Mouse (Mus musculus) testis, postnatal 10 days (tissue): Measurements from ENCODE around the gene Cnot6.
A peak's percentile ranks its signal among the peaks of the same experiment; 100 is the strongest.

Experiments
- DNase-seq: peaks from one replicate; pipeline ENCODE4 v3.0.0; 2021; ENCODE audit warnings: low spot score

The Cnot6 gene

GRCm38 (mm10) chr11:49713336-49714334, 1.1 kb upstream of the Cnot6 start:
- DNase-seq = no peak

GRCm38 (mm10) chr11:49711981-49712554, 455 bp downstream of the Cnot6 start:
- peak; percentile 70 for DNase-seq

- DNase-seq = no peak
Measured at GRCm38 (mm10) chr11:49710664-49711063, 1.9 kb downstream of the Cnot6 start.

GRCm38 (mm10) chr11:49707834-49708233, 4.7 kb downstream of the Cnot6 start:
- DNase-seq = no peak

GRCm38 (mm10) chr11:49704804-49705203, 7.7 kb downstream of the Cnot6 start:
- DNase-seq = no peak

GRCm38 (mm10) chr11:49702014-49702413, 10.5 kb downstream of the Cnot6 start:
- DNase-seq = no peak

- DNase-seq = no peak
Measured at GRCm38 (mm10) chr11:49699079-49699478, 13.4 kb downstream of the Cnot6 start.

GRCm38 (mm10) chr11:49697779-49698178, 14.7 kb downstream of the Cnot6 start:
- DNase-seq = no peak

GRCm38 (mm10) chr11:49696472-49696871, 16.1 kb downstream of the Cnot6 start:
- no peak for DNase-seq

GRCm38 (mm10) chr11:49695695-49696094, 16.8 kb downstream of the Cnot6 start:
- no peak for DNase-seq

- no peak for DNase-seq
Measured at GRCm38 (mm10) chr11:49695013-49695412, 17.5 kb downstream of the Cnot6 start.

- no peak for DNase-seq
Measured at GRCm38 (mm10) chr11:49684237-49684973, 28.1 kb downstream of the Cnot6 start.

GRCm38 (mm10) chr11:49673433-49673832, 39.1 kb downstream of the Cnot6 start:
- DNase-seq = no peak

- DNase-seq = no peak
Measured at GRCm38 (mm10) chr11:49665462-49665861, 47.1 kb downstream of the Cnot6 start.

GRCm38 (mm10) chr11:49664262-49665140, 48.0 kb downstream of the Cnot6 start:
- no peak for DNase-seq

- no peak for DNase-seq
Measured at GRCm38 (mm10) chr11:49663310-49663709, 49.2 kb downstream of the Cnot6 start, which contains the start of gene Scgb3a1. Gene Scgb3a1 (plus strand): TSS chr11:49663610.

- no peak for DNase-seq
Measured at GRCm38 (mm10) chr11:49662292-49662780, 50.2 kb downstream of the Cnot6 start.

- no peak for DNase-seq
Measured at GRCm38 (mm10) chr11:49659470-49659799, 53.1 kb downstream of the Cnot6 start.

GRCm38 (mm10) chr11:49658791-49659469, 53.6 kb downstream of the Cnot6 start:
- no peak for DNase-seq

GRCm38 (mm10) chr11:49658065-49658464, 54.5 kb downstream of the Cnot6 start:
- peak; percentile 40 for DNase-seq

GRCm38 (mm10) chr11:49655501-49655900, 57.0 kb downstream of the Cnot6 start:
- DNase-seq = peak; percentile 13
